Mouse (Mus musculus) gastrocnemius, postnatal 10 days (tissue): ENCODE measurements around the gene Hsd17b6. TPM values are rescaled to one million over a fixed set of nuclear protein-coding genes. Genes with fewer than 3 reads are reported as not detected.
"Not testable (repeated sequence)": the region's sequence is repeated elsewhere in the genome, so short reads cannot be mapped to it uniquely, and the experiment has no call there.

Source experiments
- DNase-seq: peaks from one replicate; pipeline ENCODE4 v3.0.0; 2021; ENCODE audit warnings: mixed read lengths
- long read RNA-seq, 2 experiments: library from polyadenylated mRNA; stranded (forward); transcript quantifications; one replicate each; pipeline ENCODE4 v2.0.0; 2021
- total RNA-seq, 2 experiments: library from RNA; stranded (reverse); gene quantifications; 2 replicates each; pipeline ENCODE4 v1.2.3; 2021

The Hsd17b6 gene
- total RNA-seq = not detected
- long read RNA-seq, experiment 1 = 0 reads
- long read RNA-seq, experiment 2 = 0 reads

- DNase-seq = no peak
Observed at GRCm38 (mm10) chr10:128007446-128007845, at the start of gene Hsd17b6. Gene Hsd17b6 (minus strand): TSS chr10:128007611.

GRCm38 (mm10) chr10:128053001-128053400 is 45.6 kb upstream of the Hsd17b6 start:
- no peak for DNase-seq

GRCm38 (mm10) chr10:128052136-128052535 is 44.7 kb upstream of the Hsd17b6 start:
- not testable (repeated sequence) for DNase-seq

GRCm38 (mm10) chr10:128051589-128051988 is 44.2 kb upstream of the Hsd17b6 start:
- DNase-seq = no peak

- DNase-seq = no peak
Observed at GRCm38 (mm10) chr10:128050355-128050754, 42.9 kb upstream of the Hsd17b6 start.

- no peak for DNase-seq
Observed at GRCm38 (mm10) chr10:128049741-128050140, 42.3 kb upstream of the Hsd17b6 start.

GRCm38 (mm10) chr10:128048157-128048556 is 40.7 kb upstream of the Hsd17b6 start:
- no peak for DNase-seq

GRCm38 (mm10) chr10:128043041-128043835 is 35.8 kb upstream of the Hsd17b6 start:
- no peak for DNase-seq

GRCm38 (mm10) chr10:128042466-128042865 is 35.1 kb upstream of the Hsd17b6 start:
- no peak for DNase-seq

GRCm38 (mm10) chr10:128041636-128042035 is 34.2 kb upstream of the Hsd17b6 start:
- no peak for DNase-seq

- DNase-seq = no peak
Observed at GRCm38 (mm10) chr10:128040293-128040692, 32.9 kb upstream of the Hsd17b6 start.

GRCm38 (mm10) chr10:128039858-128040257 is 32.4 kb upstream of the Hsd17b6 start:
- no peak for DNase-seq

GRCm38 (mm10) chr10:128039167-128039566 is 31.8 kb upstream of the Hsd17b6 start:
- no peak for DNase-seq

GRCm38 (mm10) chr10:128037921-128038320 is 30.5 kb upstream of the Hsd17b6 start:
- no peak for DNase-seq

GRCm38 (mm10) chr10:128036746-128037425 is 29.5 kb upstream of the Hsd17b6 start:
- DNase-seq = peak; percentile 54

- DNase-seq = no peak
Observed at GRCm38 (mm10) chr10:128030860-128031259, 23.4 kb upstream of the Hsd17b6 start.

GRCm38 (mm10) chr10:128029931-128030330 is 22.5 kb upstream of the Hsd17b6 start:
- DNase-seq = no peak

- DNase-seq = no peak
Observed at GRCm38 (mm10) chr10:128023496-128023895, 16.1 kb upstream of the Hsd17b6 start.

GRCm38 (mm10) chr10:128022196-128022595 is 14.8 kb upstream of the Hsd17b6 start:
- no peak for DNase-seq

- DNase-seq = peak; percentile 65
Observed at GRCm38 (mm10) chr10:128015068-128015934, 7.9 kb upstream of the Hsd17b6 start, which contains the start of gene Prim1. Gene Prim1 (plus strand): TSS chr10:128015168.

- no peak for DNase-seq
Observed at GRCm38 (mm10) chr10:128009735-128010134, 2.3 kb upstream of the Hsd17b6 start.

- peak; percentile 75 for DNase-seq
Observed at GRCm38 (mm10) chr10:128008207-128008889, 937 bp upstream of the Hsd17b6 start.
